Mouse (Mus musculus): ENCODE data around the gene Ets1.

Gene Ets1

GRCm38 (mm10) chr9:32695492-32696190 is 59.6 kb downstream of the Ets1 start:
- peak; percentile 99 to 100 for DNase-seq

DNA sequence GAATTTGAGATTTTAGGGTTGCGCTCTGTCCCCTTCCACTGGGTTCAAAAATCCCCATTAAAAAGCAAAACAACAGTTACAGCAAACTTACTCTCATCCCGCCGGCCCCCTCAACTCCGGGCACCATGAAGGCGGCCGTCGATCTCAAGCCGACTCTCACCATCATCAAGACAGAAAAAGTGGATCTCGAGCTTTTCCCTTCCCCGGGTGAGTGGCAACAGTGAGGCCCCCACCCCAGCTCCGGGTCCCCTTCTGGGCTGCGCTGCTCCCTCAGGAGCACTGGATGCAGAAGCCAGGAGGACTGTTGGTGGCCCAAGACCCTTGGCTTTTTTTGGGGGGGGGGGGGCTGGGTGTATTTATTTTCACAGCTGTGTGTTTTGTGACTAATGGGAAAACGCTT is 60.2 kb downstream of the Ets1 start:
- DNase-seq = no peak

DNA sequence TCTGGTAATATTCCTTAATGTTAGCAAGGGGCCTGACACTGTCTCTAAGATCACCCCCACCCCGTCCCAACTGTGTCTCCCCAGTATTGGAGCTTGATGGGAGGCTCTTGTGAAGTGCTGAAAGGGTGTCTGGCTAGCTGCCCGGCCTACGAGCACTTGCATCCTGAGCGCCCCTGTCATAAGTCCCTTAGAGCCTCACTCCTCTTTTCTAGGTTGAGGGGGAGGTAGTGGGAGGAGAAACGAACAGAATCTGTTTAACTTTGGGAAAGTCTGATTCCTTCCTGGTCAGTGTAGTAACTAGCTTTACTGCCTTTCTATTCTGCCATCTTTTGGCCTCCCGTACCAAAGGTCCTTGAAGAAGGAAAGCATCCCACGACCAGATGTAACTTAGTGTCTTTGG is 60.7 kb downstream of the Ets1 start:
- peak; percentile 72 to 76 for DNase-seq

GRCm38 (mm10) chr9:32697291-32698110 is 61.5 kb downstream of the Ets1 start:
- DNase-seq = peak; percentile 48 to 56

DNA sequence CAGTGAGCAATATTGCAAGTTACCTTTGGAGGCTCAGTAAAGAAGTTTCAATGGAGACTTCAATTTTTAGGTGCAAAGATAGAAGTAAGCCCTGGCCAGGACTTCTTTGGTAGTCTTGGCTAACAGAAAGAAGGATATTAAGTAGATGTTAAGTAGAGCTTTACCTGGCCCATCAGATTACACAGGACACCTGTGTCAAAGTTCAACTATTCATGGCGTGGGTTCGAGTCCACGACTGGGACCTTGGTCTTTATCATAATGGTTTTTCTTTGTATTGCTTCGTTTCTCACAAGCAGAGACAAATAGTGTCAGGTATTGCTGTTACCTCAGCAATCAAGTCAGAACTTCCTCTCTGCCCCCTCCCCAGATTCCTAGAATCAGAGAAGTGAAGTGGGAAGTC is 62.7 kb downstream of the Ets1 start:
- DNase-seq = peak; percentile 33 to 46

GRCm38 (mm10) chr9:32699391-32699841 is 63.4 kb downstream of the Ets1 start:
- peak; percentile 55 to 65 for DNase-seq

DNA sequence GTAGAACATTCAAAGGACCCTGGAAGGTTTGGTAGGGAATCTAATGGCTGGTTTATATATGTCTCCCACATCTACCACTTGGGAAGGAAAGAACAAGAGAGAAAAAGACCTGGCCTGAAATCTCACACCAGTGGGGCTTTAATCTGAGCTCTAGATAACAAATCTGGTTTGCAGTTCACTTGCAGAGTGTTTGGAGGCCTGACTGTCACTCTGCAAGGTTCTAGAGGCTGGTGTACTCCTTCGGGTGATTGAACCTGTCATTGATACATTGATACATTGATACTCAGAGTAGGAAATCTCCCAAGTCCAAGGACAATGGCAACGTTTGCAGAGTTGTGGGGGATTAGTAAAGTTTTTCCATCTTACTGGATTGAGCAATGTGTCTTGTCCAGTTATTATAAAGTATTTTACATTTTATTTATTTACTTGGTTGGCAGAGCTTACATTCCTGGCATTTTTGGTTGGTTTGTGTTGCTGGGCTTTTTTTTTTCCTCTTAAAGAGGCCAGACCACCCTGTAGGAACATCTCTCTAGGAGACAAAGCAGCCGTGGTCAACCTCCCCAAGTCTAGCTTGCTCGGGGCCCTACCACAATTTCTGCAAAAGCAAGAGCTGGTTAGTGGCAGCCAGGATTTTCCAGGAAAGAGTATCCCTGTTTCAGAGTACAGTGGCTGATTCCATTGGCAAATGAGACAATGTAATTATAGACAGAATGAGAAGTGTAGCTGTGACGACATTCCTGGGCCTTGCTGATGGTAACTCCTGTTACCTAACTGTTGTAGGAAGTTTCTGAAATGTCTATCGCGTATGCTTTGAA is 64.3 kb downstream of the Ets1 start:
- DNase-seq = peak; percentile 14 to 25

GRCm38 (mm10) chr9:32701126-32701997 is 65.3 kb downstream of the Ets1 start:
- DNase-seq = peak; percentile 18 to 33

DNA sequence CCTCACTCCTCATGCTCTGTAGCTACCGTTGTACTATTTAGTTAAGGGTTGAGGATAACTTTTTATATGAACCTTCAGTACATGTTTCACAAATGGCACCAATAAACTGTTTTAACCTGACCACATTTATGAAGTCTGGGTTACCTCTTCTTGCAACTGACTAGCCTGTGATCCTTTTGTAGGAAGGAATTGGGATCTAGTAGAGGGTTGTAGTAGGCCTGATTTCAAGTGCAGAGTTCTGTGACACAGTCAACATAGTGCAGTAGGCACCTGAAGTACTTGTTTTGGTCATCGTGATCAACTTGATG is 65.9 kb downstream of the Ets1 start:
- DNase-seq = no peak

DNA sequence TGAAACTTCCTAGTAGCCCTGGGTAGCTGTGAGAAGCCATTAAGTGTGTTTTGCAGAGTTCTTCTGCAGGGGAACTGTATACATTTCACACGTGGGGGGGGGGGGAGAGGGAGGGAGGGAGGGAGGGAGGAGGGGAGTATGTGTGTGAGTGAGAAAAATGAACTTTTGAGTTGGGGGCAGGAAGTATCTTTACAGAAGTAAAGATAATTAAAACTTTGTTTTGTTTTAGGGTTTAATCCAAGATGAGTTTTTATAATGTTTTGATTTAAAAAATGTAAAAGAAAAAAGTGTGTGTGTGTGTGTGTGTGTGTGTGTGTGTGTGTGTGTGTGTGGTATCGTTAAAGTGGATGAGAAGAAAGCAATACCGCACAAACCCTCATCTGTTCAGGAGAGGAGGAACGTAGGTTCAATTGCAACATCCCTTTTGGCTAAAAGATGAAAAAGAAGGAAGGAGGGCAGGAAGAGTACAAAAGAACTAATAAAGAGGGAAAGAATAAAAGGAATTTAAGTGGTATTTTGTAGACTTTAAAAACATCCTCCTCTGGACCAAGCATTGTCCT is 66.9 kb downstream of the Ets1 start:
- DNase-seq = peak; percentile 6 to 7

DNA sequence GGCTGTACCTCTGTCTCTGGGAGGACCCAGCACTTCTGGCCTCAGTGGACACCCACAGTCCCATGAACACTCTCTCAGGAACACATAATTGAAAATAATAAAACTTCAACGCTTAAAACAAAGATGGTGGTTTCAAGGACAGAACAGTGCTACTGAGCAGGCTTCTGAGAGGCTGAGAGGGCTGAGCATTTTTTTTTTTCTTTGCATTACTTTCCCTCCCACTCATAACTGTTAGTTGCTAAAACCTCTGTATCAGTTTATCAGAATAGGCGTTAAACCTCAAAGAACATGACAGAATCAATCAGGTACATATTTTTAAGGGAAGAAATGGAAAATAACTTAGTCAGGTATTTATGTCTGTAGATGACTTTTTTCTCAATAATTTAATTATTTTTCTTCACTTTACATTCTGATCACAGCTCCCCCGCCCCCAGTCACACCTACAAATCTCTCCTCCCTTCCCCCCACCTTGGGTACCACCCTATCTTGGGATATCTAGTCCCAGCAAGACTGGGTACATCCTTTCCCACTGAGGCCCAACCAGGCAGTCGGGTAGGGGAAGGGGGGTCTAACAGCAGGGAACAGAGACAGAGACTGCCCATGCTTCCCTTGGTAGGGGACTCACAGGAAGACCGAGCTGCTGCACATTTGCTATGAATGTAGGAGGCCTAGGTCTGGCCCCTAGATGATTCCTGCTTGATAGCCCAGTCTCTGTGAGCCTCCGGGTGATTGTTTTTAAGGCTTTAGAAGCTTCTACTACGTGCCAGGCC is 68.1 kb downstream of the Ets1 start:
- DNase-seq = peak in 1 of 2 experiments; percentile 25

DNA sequence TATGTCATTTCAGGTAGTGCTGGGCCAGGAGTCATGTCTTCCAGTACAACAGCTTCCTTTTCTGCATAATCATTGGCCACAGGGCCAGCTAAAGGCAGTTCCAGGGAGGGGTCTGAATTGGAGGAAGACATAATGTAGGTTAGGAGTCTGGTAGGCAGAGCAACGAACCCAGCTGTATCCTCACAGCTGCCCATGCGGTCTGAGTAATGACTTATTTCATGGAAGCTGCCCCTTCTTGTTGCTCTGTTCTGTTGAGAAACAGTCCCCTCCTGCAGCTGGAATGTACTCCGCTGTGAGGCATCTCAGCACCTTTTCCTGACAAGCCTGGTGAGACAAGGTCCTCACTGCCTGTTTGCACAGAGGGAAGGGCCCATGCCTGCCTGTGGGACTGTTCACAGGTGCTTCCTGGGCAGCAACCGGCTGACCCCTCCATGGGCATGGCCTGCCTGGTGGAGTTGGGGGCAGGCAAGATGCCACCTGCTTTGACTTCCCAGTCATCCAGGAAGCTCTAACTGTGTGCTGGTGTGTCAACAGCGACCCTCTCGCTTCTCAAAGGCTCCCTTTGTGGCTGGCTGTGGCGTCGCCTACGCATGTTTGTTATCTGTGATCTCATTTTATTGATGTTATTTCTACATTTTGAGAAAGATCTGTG is 69.9 kb downstream of the Ets1 start:
- DNase-seq = peak; percentile 49 to 54

DNA sequence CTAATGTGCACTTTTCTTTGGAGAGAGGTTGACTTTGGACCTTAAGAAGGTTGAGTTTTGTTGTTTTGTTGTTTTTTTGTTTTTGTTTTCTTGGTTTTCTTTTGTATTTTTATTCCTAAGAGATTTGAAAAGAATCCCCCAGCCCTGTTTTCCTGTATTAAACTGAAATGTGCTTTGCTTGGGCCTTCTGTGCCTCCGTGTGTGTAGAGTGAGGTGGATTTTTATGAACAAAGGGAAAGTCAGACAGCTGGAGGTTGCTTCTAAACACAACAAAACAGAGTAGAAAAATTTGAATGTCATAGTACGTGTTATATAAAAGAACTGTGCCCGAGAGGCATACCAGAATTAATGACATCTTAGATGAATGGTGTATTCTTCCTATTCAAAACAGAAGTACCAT is 71.4 kb downstream of the Ets1 start:
- DNase-seq = no peak

GRCm38 (mm10) chr9:32708491-32708890 is 72.5 kb downstream of the Ets1 start:
- peak in 1 of 2 experiments; percentile 21 for DNase-seq

DNA sequence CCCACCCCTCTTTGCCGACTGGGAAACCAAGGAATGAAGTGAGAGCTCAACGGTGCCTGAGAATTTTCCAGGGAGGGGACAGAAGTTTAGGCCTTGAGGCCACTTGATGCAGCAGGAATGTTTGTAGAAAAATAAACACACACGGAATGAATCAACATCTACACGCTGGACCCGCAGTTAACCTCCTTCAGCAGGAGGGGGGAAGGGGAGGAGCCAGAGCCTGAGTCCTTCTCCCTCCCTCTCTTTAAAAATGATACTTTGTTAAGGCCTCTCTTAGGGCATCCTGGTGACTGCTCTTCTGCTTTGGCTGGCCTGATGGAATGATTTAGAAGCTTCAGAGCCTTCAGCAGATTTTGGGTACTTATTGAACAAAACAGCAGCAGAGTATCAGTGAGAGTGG is 73.3 kb downstream of the Ets1 start:
- DNase-seq = peak; percentile 62 to 69

- DNase-seq = peak; percentile 50 to 52
Observed at GRCm38 (mm10) chr9:32709764-32710734, 74.0 kb downstream of the Ets1 start.

GRCm38 (mm10) chr9:32710987-32711652 is 75.1 kb downstream of the Ets1 start:
- DNase-seq = peak; percentile 14 to 24

DNA sequence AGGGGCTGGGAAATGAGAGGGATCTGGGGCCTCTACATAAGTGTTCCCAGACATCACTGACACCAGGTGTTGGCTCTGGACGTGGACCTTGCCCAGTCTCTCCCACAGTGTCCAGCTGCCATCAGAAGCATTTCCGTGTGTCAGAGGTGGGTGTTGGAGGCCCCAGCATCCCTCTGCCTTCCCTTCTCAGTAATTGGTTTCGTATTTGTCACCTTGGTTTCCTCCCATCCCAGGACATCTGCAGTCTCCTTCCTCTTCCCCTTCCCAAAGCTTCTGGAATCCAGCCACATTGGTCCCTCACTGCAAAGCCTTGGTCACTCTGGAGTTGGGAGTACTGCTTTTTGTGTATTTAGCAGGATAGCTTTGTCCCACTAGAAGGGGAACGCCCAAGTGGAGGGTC is 75.7 kb downstream of the Ets1 start:
- DNase-seq = peak; percentile 4 to 9

- peak; percentile 16 for DNase-seq
Observed at GRCm38 (mm10) chr9:32712383-32712910, 76.4 kb downstream of the Ets1 start.

Data from B cell, adult 2 months (primary cell).